Mouse (Mus musculus): ENCODE results near the gene Hsf4. TPM values are rescaled to one million over a fixed set of nuclear protein-coding genes. Genes with fewer than 3 reads are reported as not detected.
"Not testable (repeated sequence)": the region's sequence is repeated elsewhere in the genome, so short reads cannot be mapped to it uniquely, and the experiment has no call there.

Gene Hsf4
- total RNA-seq, 2 experiments from 2014 or later = 4.1 to 5.0 TPM

- DNase-seq (ENCODE audit: extremely low spot score in 1 of 2, low spot score in 1 of 2) = no peak
Measured at GRCm38 (mm10) chr8:105281821-105282220, 12.2 kb downstream of the Hsf4 start.

GRCm38 (mm10) chr8:105282239-105282638 is 12.6 kb downstream of the Hsf4 start:
- DNase-seq (ENCODE audit: extremely low spot score in 1 of 2, low spot score in 1 of 2) = no peak

GRCm38 (mm10) chr8:105283074-105283473 is 13.5 kb downstream of the Hsf4 start:
- peak in 1 of 2 experiments; percentile 56 for DNase-seq (ENCODE audit: extremely low spot score in 1 of 2, low spot score in 1 of 2)

GRCm38 (mm10) chr8:105285514-105285913 is 15.9 kb downstream of the Hsf4 start:
- DNase-seq (ENCODE audit: extremely low spot score in 1 of 2, low spot score in 1 of 2) = no peak

- no peak for DNase-seq (ENCODE audit: extremely low spot score in 1 of 2, low spot score in 1 of 2)
Measured at GRCm38 (mm10) chr8:105286907-105287306, 17.3 kb downstream of the Hsf4 start.

- DNase-seq (ENCODE audit: extremely low spot score in 1 of 2, low spot score in 1 of 2) = no peak
Measured at GRCm38 (mm10) chr8:105288231-105288630, 18.6 kb downstream of the Hsf4 start.

- DNase-seq (ENCODE audit: extremely low spot score in 1 of 2, low spot score in 1 of 2) = peak; percentile 88 to 91
Measured at GRCm38 (mm10) chr8:105288958-105289732, 19.5 kb downstream of the Hsf4 start.

GRCm38 (mm10) chr8:105289805-105290460 is 20.3 kb downstream of the Hsf4 start, which contains the start of gene 4931428F04Rik:
Gene 4931428F04Rik, minus strand, starts transcription at chr8:105289864.
- peak in 1 of 2 experiments; percentile 34 for DNase-seq (ENCODE audit: extremely low spot score in 1 of 2, low spot score in 1 of 2)

GRCm38 (mm10) chr8:105290554-105291314 is 21.1 kb downstream of the Hsf4 start:
- DNase-seq (ENCODE audit: extremely low spot score in 1 of 2, low spot score in 1 of 2) = peak in 1 of 2 experiments; percentile 93

- DNase-seq (ENCODE audit: extremely low spot score in 1 of 2, low spot score in 1 of 2) = not testable (repeated sequence)
Measured at GRCm38 (mm10) chr8:105291364-105291763, 21.8 kb downstream of the Hsf4 start.

- DNase-seq (ENCODE audit: extremely low spot score in 1 of 2, low spot score in 1 of 2) = not testable (repeated sequence)
Measured at GRCm38 (mm10) chr8:105291802-105292201, 22.2 kb downstream of the Hsf4 start.

- DNase-seq (ENCODE audit: extremely low spot score in 1 of 2, low spot score in 1 of 2) = no peak
Measured at GRCm38 (mm10) chr8:105292471-105292870, 22.9 kb downstream of the Hsf4 start.

GRCm38 (mm10) chr8:105293405-105293804 is 23.8 kb downstream of the Hsf4 start:
- no peak for DNase-seq (ENCODE audit: extremely low spot score in 1 of 2, low spot score in 1 of 2)

GRCm38 (mm10) chr8:105294776-105295175 is 25.2 kb downstream of the Hsf4 start:
- DNase-seq (ENCODE audit: extremely low spot score in 1 of 2, low spot score in 1 of 2) = no peak

- no peak for DNase-seq (ENCODE audit: extremely low spot score in 1 of 2, low spot score in 1 of 2)
Measured at GRCm38 (mm10) chr8:105295256-105295655, 25.7 kb downstream of the Hsf4 start.

- DNase-seq (ENCODE audit: extremely low spot score in 1 of 2, low spot score in 1 of 2) = no peak
Measured at GRCm38 (mm10) chr8:105295895-105296573, 26.4 kb downstream of the Hsf4 start, which contains the start of gene Exoc3l. Gene Exoc3l, minus strand, starts transcription at chr8:105296101.

- DNase-seq (ENCODE audit: extremely low spot score in 1 of 2, low spot score in 1 of 2) = peak; percentile 80 to 85
Measured at GRCm38 (mm10) chr8:105297511-105298192, 28.1 kb downstream of the Hsf4 start, which contains the start of gene E2f4. Gene E2f4, plus strand, starts transcription at chr8:105297663.

- no peak for DNase-seq (ENCODE audit: extremely low spot score in 1 of 2, low spot score in 1 of 2)
Measured at GRCm38 (mm10) chr8:105298351-105299252, 29.0 kb downstream of the Hsf4 start.

- no peak for DNase-seq (ENCODE audit: extremely low spot score in 1 of 2, low spot score in 1 of 2)
Measured at GRCm38 (mm10) chr8:105299962-105300361, 30.4 kb downstream of the Hsf4 start.
